Comparison of ENCODE assay signal across 8 mouse cellular contexts in genomic region chr12:87026109-87026870, GRCm38 (mm10). TPM values are rescaled to one million over a fixed set of nuclear protein-coding genes. Genes with fewer than 3 reads are reported as not detected.
DNase-seq lines count a peak whose midpoint lies in the region; ATAC-seq and TF ChIP-seq lines count a peak whose summit lies in the region.

No protein-coding gene starts in this region.

- ATAC-seq in heart, embryonic 15.5 days (replicated peaks; ENCODE audit: insufficient number of reproducible peaks, insufficient read depth, low FRiP score, low read depth), result no peak
- peak; percentile 31; the same call in 1 of the 2 replicates for ATAC-seq in neural tube, embryonic 11.5 days (ENCODE audit: insufficient read depth, low FRiP score, low TSS enrichment)
- no peak for ATAC-seq in inflammation-experienced regulatory T-cells, adult 6 months

- TF ChIP-seq POLR2A in cortical plate, adult 2 months (IDR thresholded peaks at IDR 0.05; ENCODE audit: extremely low read depth, insufficient read depth, low read length), result peak; percentile 88

- peak overlapping the region; percentile 91 for H3K4me3 ChIP-seq in cortical plate, adult 2 months (ENCODE audit: insufficient read depth, low read length)
- peak overlapping the region; percentile 19; the same call in 1 of the 2 replicates for H3K4me3 ChIP-seq in heart, embryonic 15.5 days
- H3K4me3 ChIP-seq in neural tube, embryonic 11.5 days (ENCODE audit: low read depth, low read length), result peak overlapping the region; percentile 31

- H3K4me1 ChIP-seq in cortical plate, adult 2 months (ENCODE audit: control insufficient read depth, insufficient read depth, low read length), result peaks cover 4% of the 10 kb centered on the region
- peaks cover 12% of the 10 kb centered on the region for H3K4me1 ChIP-seq in heart, embryonic 15.5 days (replicated peaks)
- no peaks in the 10 kb centered on the region for H3K4me1 ChIP-seq in neural tube, embryonic 11.5 days (ENCODE audit: control insufficient read depth, insufficient read depth, low read length)

- peak; percentile 44 for DNase-seq in ovary, postnatal 36 days (ENCODE audit: low spot score)
- DNase-seq in ovary, postnatal 10 days (ENCODE audit: low spot score), result no peak
- peak; percentile 61 to 82 for DNase-seq in left cerebral cortex, adult 18-20 months (ENCODE audit: low spot score in 2 of 2)
- DNase-seq in neural tube, embryonic 11.5 days (ENCODE audit: low spot score), result peak; percentile 46
- DNase-seq in thymus, postnatal 14 days, result no peak

- peaks cover 49% of the 10 kb centered on the region for H3K27me3 ChIP-seq in heart, embryonic 15.5 days
- H3K27me3 ChIP-seq in neural tube, embryonic 11.5 days (ENCODE audit: control insufficient read depth, insufficient read depth, low read length), result peaks cover 4% of the 10 kb centered on the region; the same call in 1 of the 2 replicates

- H3K36me3 ChIP-seq in heart, embryonic 15.5 days, result no peaks in the 10 kb centered on the region
- no peaks in the 10 kb centered on the region for H3K36me3 ChIP-seq in neural tube, embryonic 11.5 days (ENCODE audit: control insufficient read depth, insufficient read depth, low read length)

- WGBS in heart, embryonic 15.5 days, result 3% methylated on average over 30 of the region's 30 CpGs
- WGBS in neural tube, embryonic 11.5 days, result 4% methylated on average over 30 of the region's 30 CpGs

- H3K9me3 ChIP-seq in heart, embryonic 15.5 days (replicated peaks), result no peaks in the 10 kb centered on the region
- H3K9me3 ChIP-seq in neural tube, embryonic 11.5 days (ENCODE audit: control insufficient read depth, low read length), result no peaks in the 10 kb centered on the region

- no peak for TF ChIP-seq CTCF in cortical plate, adult 2 months (IDR thresholded peaks at IDR 0.05; ENCODE audit: extremely low read depth, insufficient read depth, low read length)

- no peak overlapping the region for H3K9ac ChIP-seq in heart, embryonic 15.5 days
- peak overlapping the region; percentile 39 for H3K9ac ChIP-seq in neural tube, embryonic 11.5 days (ENCODE audit: low read length)

- peak overlapping the region; percentile 38 for H3K4me2 ChIP-seq in heart, embryonic 15.5 days
- H3K4me2 ChIP-seq in neural tube, embryonic 11.5 days (ENCODE audit: low read depth), result peak overlapping the region; percentile 52

- peak overlapping the region; percentile 64 for H3K27ac ChIP-seq in cortical plate, adult 2 months (ENCODE audit: insufficient read depth, low read length)
- no peak overlapping the region for H3K27ac ChIP-seq in heart, embryonic 15.5 days
- H3K27ac ChIP-seq in neural tube, embryonic 11.5 days (ENCODE audit: low read depth, low read length), result no peak overlapping the region

RNA-seq across cellular contexts. Expression of gene Tmem63c, which starts 5.2 kb away (rescaled TPM):
- 39.0 and 41.3 TPM in 2 replicates for polyA plus RNA-seq in cortical plate, adult 2 months (2012; rRNA removed)
- 0.05 and 0.10 TPM in 2 replicates for polyA plus RNA-seq in heart, embryonic 15.5 days (2015; fragmentation: Nextera tagmentation; extraction: Ambion mirVana)
- 10 to 100 TPM; 37.7 to 41.2 TPM for total RNA-seq in left cerebral cortex, adult 18-20 months (2021)
- 0.74 and 0.78 TPM in 2 replicates for polyA plus RNA-seq in neural tube, embryonic 11.5 days (2014; fragmentation: Nextera tagmentation; extraction: Ambion mirVana)
- polyA plus RNA-seq in inflammation-experienced regulatory T-cells, adult 6 months (2017; shearing (Covaris generic)), result 1 to 10 TPM in 2 of 3 experiments, under 1 TPM in 1; 0.78 to 3.8 (median 1.1) TPM

RNA-seq across cellular contexts. Expression of gene Zdhhc22, which starts 36.1 kb away (rescaled TPM):
- polyA plus RNA-seq in cortical plate, adult 2 months (2012; rRNA removed), result 61.1 and 65.1 TPM in 2 replicates
- 0.06 TPM in 1 of 2 replicates, not detected in the other for polyA plus RNA-seq in heart, embryonic 15.5 days (2015; fragmentation: Nextera tagmentation; extraction: Ambion mirVana)
- 10 to 100 TPM; 53.8 to 58.4 TPM for total RNA-seq in left cerebral cortex, adult 18-20 months (2021)
- 1.4 and 2.1 TPM in 2 replicates for polyA plus RNA-seq in neural tube, embryonic 11.5 days (2014; fragmentation: Nextera tagmentation; extraction: Ambion mirVana)
- under 1 TPM in 2 of 3 experiments, not detected in 1; 0.16 to 0.79 TPM for polyA plus RNA-seq in inflammation-experienced regulatory T-cells, adult 6 months (2017; shearing (Covaris generic))

Comparison
In these comparisons a context has a peak if more than half of its experiments do, and no peak if none do; other contexts are left out.
1. DNase-seq: peak in ovary, postnatal 36 days (single experiment), left cerebral cortex, adult 18-20 months (2 of 2) and neural tube, embryonic 11.5 days (single experiment); none in ovary, postnatal 10 days (single experiment) and thymus, postnatal 14 days (single experiment).
2. H3K4me3 ChIP-seq: peak in every context shown above with its lines; median percentile 91 in cortical plate, adult 2 months; 31 in neural tube, embryonic 11.5 days; 19 in heart, embryonic 15.5 days.
3. RNA of gene Zdhhc22, which starts 36.1 kb away (polyA plus RNA-seq): 61.1 to 65.1 TPM in cortical plate, adult 2 months; 1.4 to 2.1 TPM in neural tube, embryonic 11.5 days, 0.16 to 0.79 TPM in inflammation-experienced regulatory T-cells, adult 6 months and 0.06 TPM in heart, embryonic 15.5 days; every median in the first group is over 10 times any median in the second.